In the genomic region with DNA sequence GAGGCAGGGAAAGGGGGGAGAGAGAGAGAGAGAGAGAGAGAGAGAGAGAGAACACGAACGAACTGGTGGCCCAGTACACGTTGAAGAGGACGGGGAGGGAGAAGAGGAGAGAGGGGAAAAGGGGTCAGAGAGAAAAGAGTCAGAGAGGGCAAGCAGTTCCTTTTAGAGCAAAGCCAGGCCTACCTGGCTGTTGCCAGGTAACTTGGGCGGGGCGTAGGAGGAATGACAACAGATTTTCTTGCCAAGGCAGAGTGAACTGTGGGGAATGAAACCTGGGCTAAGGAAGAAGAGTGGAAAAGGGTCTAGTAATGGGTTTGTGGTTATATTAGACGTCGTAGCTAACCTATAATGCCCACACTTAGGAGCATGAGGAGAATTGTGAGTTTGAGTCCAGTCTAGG, we compare ENCODE assay signal across 9 mouse cellular contexts. TPM values are rescaled to one million over a fixed set of nuclear protein-coding genes. Genes with fewer than 3 reads are reported as not detected.
DNase-seq lines count a peak whose midpoint lies in the region; ATAC-seq and TF ChIP-seq lines count a peak whose summit lies in the region.
"Had no signal": no experiment of that assay in that cellular context is flagged by ENCODE, and none has a peak within 500 bp of the region (broad histone marks: within the 10 kb centered on the region; RNA-seq: fewer than 3 reads in every experiment).

No protein-coding gene starts in this region.

- no peak overlapping the region for H3K27ac ChIP-seq in heart, embryonic 13.5 days (replicated peaks)
- H3K27ac ChIP-seq in bone marrow macrophage, adult 2 months (ENCODE audit: insufficient read depth, low read depth, low read length), result no peak overlapping the region
- no peak overlapping the region for H3K27ac ChIP-seq in intestine, embryonic 14.5 days (ENCODE audit: low read depth)
- H3K27ac ChIP-seq in midbrain, embryonic 15.5 days, result no peak overlapping the region

- no peak for ATAC-seq in heart, embryonic 13.5 days (ENCODE audit: extremely low read depth, insufficient number of reproducible peaks, low FRiP score, low TSS enrichment)
- ATAC-seq in intestine, embryonic 14.5 days (replicated peaks; ENCODE audit: low FRiP score, low TSS enrichment, low read depth), result no peak
- no peak for ATAC-seq in midbrain, embryonic 15.5 days (replicated peaks)

- no peaks in the 10 kb centered on the region for H3K9me3 ChIP-seq in heart, embryonic 13.5 days
- H3K9me3 ChIP-seq in intestine, embryonic 14.5 days (ENCODE audit: control insufficient read depth, low read length), result no peaks in the 10 kb centered on the region
- no peaks in the 10 kb centered on the region for H3K9me3 ChIP-seq in midbrain, embryonic 15.5 days

- H3K4me1 ChIP-seq in heart, embryonic 13.5 days, result peaks cover 19% of the 10 kb centered on the region
- H3K4me1 ChIP-seq in bone marrow macrophage, adult 2 months (ENCODE audit: control insufficient read depth, insufficient read depth, low read length), result peaks cover 28% of the 10 kb centered on the region
- H3K4me1 ChIP-seq in intestine, embryonic 14.5 days (replicated peaks; ENCODE audit: control insufficient read depth, insufficient read depth, low read length), result peaks cover 5% of the 10 kb centered on the region; the same call in 1 of the 2 replicates
- peaks cover 21% of the 10 kb centered on the region for H3K4me1 ChIP-seq in midbrain, embryonic 15.5 days

- H3K9ac ChIP-seq in heart, embryonic 13.5 days, result peak overlapping the region; percentile 93; the same call in 1 of the 2 replicates
- no peak overlapping the region; the same call in 1 of the 2 replicates for H3K9ac ChIP-seq in intestine, embryonic 14.5 days (ENCODE audit: low read length)
- H3K9ac ChIP-seq in midbrain, embryonic 15.5 days, result no peak overlapping the region; the same call in 1 of the 2 replicates

- no peak for DNase-seq in heart, adult 9 months (ENCODE audit: low spot score in 2 of 2)
- DNase-seq in intestine, embryonic 14.5 days (ENCODE audit: low spot score), result no peak
- DNase-seq in retina, postnatal 1 day, result no peak
- DNase-seq in urinary bladder, postnatal 36 days (ENCODE audit: low spot score in 2 of 2), result no peak
- no peak for DNase-seq in left cerebral cortex, adult 18-20 months (ENCODE audit: low spot score in 2 of 2)

- H3K36me3 ChIP-seq in heart, embryonic 13.5 days, result peaks cover 24% of the 10 kb centered on the region
- H3K36me3 ChIP-seq in intestine, embryonic 14.5 days (ENCODE audit: control insufficient read depth, insufficient read depth, low read length), result peaks cover 13% of the 10 kb centered on the region
- H3K36me3 ChIP-seq in midbrain, embryonic 15.5 days (replicated peaks), result 0 out of 2 replicates have a peak, but pooled peaks cover 2% of the 10 kb centered on the region

- WGBS in heart, embryonic 13.5 days, result 41% methylated on average over 8 of the region's 8 CpGs
- WGBS in intestine, embryonic 14.5 days, result 46% methylated on average over 8 of the region's 8 CpGs
- WGBS in midbrain, embryonic 15.5 days, result 46% methylated on average over 8 of the region's 8 CpGs

- peak overlapping the region; percentile 85 for H3K4me3 ChIP-seq in heart, embryonic 13.5 days
- H3K4me3 ChIP-seq in bone marrow macrophage, adult 2 months (ENCODE audit: insufficient read depth, low read length), result peak overlapping the region; percentile 92
- H3K4me3 ChIP-seq in intestine, embryonic 14.5 days (ENCODE audit: low read depth, low read length), result peak overlapping the region; percentile 83; the same call in 1 of the 2 replicates
- peak overlapping the region; percentile 83 for H3K4me3 ChIP-seq in midbrain, embryonic 15.5 days

- H3K4me2 ChIP-seq in heart, embryonic 13.5 days, result peak overlapping the region; percentile 88
- H3K4me2 ChIP-seq in intestine, embryonic 14.5 days (ENCODE audit: low read length), result peak overlapping the region; percentile 66
- peak overlapping the region; percentile 56 for H3K4me2 ChIP-seq in midbrain, embryonic 15.5 days

- no peaks in the 10 kb centered on the region for H3K27me3 ChIP-seq in heart, embryonic 13.5 days (replicated peaks)
- H3K27me3 ChIP-seq in intestine, embryonic 14.5 days (replicated peaks; ENCODE audit: control insufficient read depth, insufficient read depth, low read length), result no peaks in the 10 kb centered on the region
- H3K27me3 ChIP-seq in midbrain, embryonic 15.5 days (replicated peaks), result no peaks in the 10 kb centered on the region
- H3K27me3 ChIP-seq: Patski had no signal

- TF ChIP-seq POLR2A in bone marrow macrophage, adult 2 months (IDR thresholded peaks at IDR 0.05; ENCODE audit: borderline replicate concordance, low read depth, low read length), result no peak

- no peak for TF ChIP-seq CTCF in bone marrow macrophage, adult 2 months (IDR thresholded peaks at IDR 0.05; ENCODE audit: low read depth, low read length)

RNA-seq across cellular contexts. Expression of a gene that starts 0.9 kb away (rescaled TPM):
- 27.2 and 29.6 TPM in 2 replicates for polyA plus RNA-seq in heart, embryonic 13.5 days (2015; fragmentation: Nextera tagmentation; extraction: Ambion mirVana)
- 7.7 and 12.4 TPM in 2 replicates for polyA plus RNA-seq in bone marrow macrophage, adult 2 months (2012; ENCODE audit: insufficient read depth, insufficient read length, missing spikeins)
- polyA plus RNA-seq in intestine, embryonic 14.5 days (2014; fragmentation: Nextera tagmentation; extraction: Ambion mirVana), result 29.3 and 31.7 TPM in 2 replicates
- polyA plus RNA-seq in midbrain, embryonic 15.5 days (2015; fragmentation: Nextera tagmentation; extraction: Ambion mirVana), result 20.2 and 22.4 TPM in 2 replicates
- 1 to 10 TPM; 6.9 to 7.2 TPM for total RNA-seq in left cerebral cortex, adult 18-20 months (2021)

RNA-seq across cellular contexts. Expression of a gene that starts 11.0 kb away (rescaled TPM):
- polyA plus RNA-seq in heart, embryonic 13.5 days (2015; fragmentation: Nextera tagmentation; extraction: Ambion mirVana), result 1.2 TPM in 2 replicates
- 167 and 174 TPM in 2 replicates for polyA plus RNA-seq in bone marrow macrophage, adult 2 months (2012; ENCODE audit: insufficient read depth, insufficient read length, missing spikeins)
- 1.9 and 2.3 TPM in 2 replicates for polyA plus RNA-seq in intestine, embryonic 14.5 days (2014; fragmentation: Nextera tagmentation; extraction: Ambion mirVana)
- polyA plus RNA-seq in midbrain, embryonic 15.5 days (2015; fragmentation: Nextera tagmentation; extraction: Ambion mirVana), result 4.2 and 4.3 TPM in 2 replicates
- 1 to 10 TPM; 4.7 to 7.2 TPM for total RNA-seq in left cerebral cortex, adult 18-20 months (2021)

RNA-seq across cellular contexts. Expression of a gene that starts 40.8 kb away (rescaled TPM):
- 10.6 and 11.7 TPM in 2 replicates for polyA plus RNA-seq in heart, embryonic 13.5 days (2015; fragmentation: Nextera tagmentation; extraction: Ambion mirVana)
- polyA plus RNA-seq in bone marrow macrophage, adult 2 months (2012; ENCODE audit: insufficient read depth, insufficient read length, missing spikeins), result 17.9 and 19.4 TPM in 2 replicates
- polyA plus RNA-seq in intestine, embryonic 14.5 days (2014; fragmentation: Nextera tagmentation; extraction: Ambion mirVana), result 6.9 and 8.6 TPM in 2 replicates
- 3.3 and 3.9 TPM in 2 replicates for polyA plus RNA-seq in midbrain, embryonic 15.5 days (2015; fragmentation: Nextera tagmentation; extraction: Ambion mirVana)
- total RNA-seq in left cerebral cortex, adult 18-20 months (2021), result 1 to 10 TPM; 3.9 to 4.1 TPM

RNA-seq across cellular contexts. Expression of a gene that starts 53.7 kb away (rescaled TPM):
- polyA plus RNA-seq in heart, embryonic 13.5 days (2015; fragmentation: Nextera tagmentation; extraction: Ambion mirVana), result 5.5 and 5.7 TPM in 2 replicates
- polyA plus RNA-seq in bone marrow macrophage, adult 2 months (2012; ENCODE audit: insufficient read depth, insufficient read length, missing spikeins), result 6.6 and 6.7 TPM in 2 replicates
- 12.3 and 14.4 TPM in 2 replicates for polyA plus RNA-seq in intestine, embryonic 14.5 days (2014; fragmentation: Nextera tagmentation; extraction: Ambion mirVana)
- polyA plus RNA-seq in midbrain, embryonic 15.5 days (2015; fragmentation: Nextera tagmentation; extraction: Ambion mirVana), result 5.1 TPM in 2 replicates
- total RNA-seq in left cerebral cortex, adult 18-20 months (2021), result 1 to 10 TPM; 2.7 to 3.0 TPM

Comparison
In these comparisons a context has a peak if more than half of its experiments do, and no peak if none do; other contexts are left out.
1. RNA of a gene that starts 11.0 kb away (polyA plus RNA-seq): 167 to 174 TPM in bone marrow macrophage, adult 2 months; 4.2 to 4.3 TPM in midbrain, embryonic 15.5 days, 1.9 to 2.3 TPM in intestine, embryonic 14.5 days and 1.2 TPM in heart, embryonic 13.5 days; every median in the first group is over 10 times any median in the second.
2. Peak in every context shown above with its lines, with median percentiles within 50 percentile points of each other: H3K4me2 ChIP-seq and H3K4me3 ChIP-seq.